Mouse (Mus musculus): ENCODE data around the gene Ccdc138. TPM values are rescaled to one million over a fixed set of nuclear protein-coding genes. Genes with fewer than 3 reads are reported as not detected.

Ccdc138 gene
- 0.14 and 0.25 TPM in 2 replicates for polyA plus RNA-seq (2012; rRNA removed)

GRCm38 (mm10) chr10:58497320-58498284 is at the start of gene Ccdc138:
Gene Ccdc138 (plus strand): TSS chr10:58497948.

Other genes starting within 250 kb of the Ccdc138 start
- gene Gcc2, start 242.5 kb upstream of the Ccdc138 start, polyA plus RNA-seq (2012; rRNA removed): 5.0 and 5.7 TPM in 2 replicates
- gene Lims1, start 174.5 kb upstream of the Ccdc138 start, polyA plus RNA-seq (2012; rRNA removed): 20.1 and 20.7 TPM in 2 replicates
- 2.7 and 3.8 TPM in 2 replicates for gene Ranbp2, start 51.0 kb upstream of the Ccdc138 start, polyA plus RNA-seq (2012; rRNA removed)
- gene Edar, start 177.7 kb downstream of the Ccdc138 start, polyA plus RNA-seq (2012; rRNA removed): 0.36 and 1.1 TPM in 2 replicates
- not detected in 2 replicates for gene Gm17542, start 220.3 kb downstream of the Ccdc138 start, polyA plus RNA-seq (2012; rRNA removed)